Mouse (Mus musculus): ENCODE data around the gene Taok3.

Taok3 gene

GRCm38 (mm10) chr5:117117241-117117640 is 2.7 kb upstream of the Taok3 start:
- no peak for DNase-seq (ENCODE audit: low read depth, low spot score)

- DNase-seq (ENCODE audit: low read depth, low spot score), result no peak
Observed at GRCm38 (mm10) chr5:117117716-117118115, 2.2 kb upstream of the Taok3 start.

- DNase-seq (ENCODE audit: low read depth, low spot score), result no peak
Observed at GRCm38 (mm10) chr5:117118220-117118619, 1.7 kb upstream of the Taok3 start.

- DNase-seq (ENCODE audit: low read depth, low spot score), result no peak
Observed at GRCm38 (mm10) chr5:117118850-117119249, 1.1 kb upstream of the Taok3 start.

- no peak for DNase-seq (ENCODE audit: low read depth, low spot score)
Observed at GRCm38 (mm10) chr5:117120489-117121466, 849 bp downstream of the Taok3 start.

- peak; percentile 42 for DNase-seq (ENCODE audit: low read depth, low spot score)
Observed at GRCm38 (mm10) chr5:117121657-117122056, 1.7 kb downstream of the Taok3 start.

- DNase-seq (ENCODE audit: low read depth, low spot score), result no peak
Observed at GRCm38 (mm10) chr5:117123102-117123501, 3.2 kb downstream of the Taok3 start.

GRCm38 (mm10) chr5:117123840-117124239 is 3.9 kb downstream of the Taok3 start:
- DNase-seq (ENCODE audit: low read depth, low spot score), result no peak

GRCm38 (mm10) chr5:117125482-117126346 is 5.8 kb downstream of the Taok3 start:
- DNase-seq (ENCODE audit: low read depth, low spot score), result peak; percentile 94

GRCm38 (mm10) chr5:117127051-117127450 is 7.1 kb downstream of the Taok3 start:
- no peak for DNase-seq (ENCODE audit: low read depth, low spot score)

GRCm38 (mm10) chr5:117130726-117131125 is 10.8 kb downstream of the Taok3 start:
- no peak for DNase-seq (ENCODE audit: low read depth, low spot score)

- DNase-seq (ENCODE audit: low read depth, low spot score), result no peak
Observed at GRCm38 (mm10) chr5:117133446-117134065, 13.6 kb downstream of the Taok3 start.

GRCm38 (mm10) chr5:117134066-117134888 is 14.3 kb downstream of the Taok3 start:
- no peak for DNase-seq (ENCODE audit: low read depth, low spot score)

GRCm38 (mm10) chr5:117134889-117135456 is 15.0 kb downstream of the Taok3 start:
- DNase-seq (ENCODE audit: low read depth, low spot score), result no peak

GRCm38 (mm10) chr5:117135869-117136268 is 15.9 kb downstream of the Taok3 start:
- no peak for DNase-seq (ENCODE audit: low read depth, low spot score)

- DNase-seq (ENCODE audit: low read depth, low spot score), result no peak
Observed at GRCm38 (mm10) chr5:117136570-117136969, 16.6 kb downstream of the Taok3 start.

- no peak for DNase-seq (ENCODE audit: low read depth, low spot score)
Observed at GRCm38 (mm10) chr5:117137011-117137410, 17.1 kb downstream of the Taok3 start.

- DNase-seq (ENCODE audit: low read depth, low spot score), result no peak
Observed at GRCm38 (mm10) chr5:117137594-117137993, 17.7 kb downstream of the Taok3 start.

- peak; percentile 11 for DNase-seq (ENCODE audit: low read depth, low spot score)
Observed at GRCm38 (mm10) chr5:117138295-117138988, 18.5 kb downstream of the Taok3 start.

- peak; percentile 19 for DNase-seq (ENCODE audit: low read depth, low spot score)
Observed at GRCm38 (mm10) chr5:117139822-117140221, 19.9 kb downstream of the Taok3 start.
